Mouse (Mus musculus): Measurements from ENCODE around the gene Stag1. TPM values are rescaled to one million over a fixed set of nuclear protein-coding genes. Genes with fewer than 3 reads are reported as not detected.

Stag1 gene
- polyA plus RNA-seq, 2 experiments from 2014 or later: 79.9 to 126 TPM

DNA sequence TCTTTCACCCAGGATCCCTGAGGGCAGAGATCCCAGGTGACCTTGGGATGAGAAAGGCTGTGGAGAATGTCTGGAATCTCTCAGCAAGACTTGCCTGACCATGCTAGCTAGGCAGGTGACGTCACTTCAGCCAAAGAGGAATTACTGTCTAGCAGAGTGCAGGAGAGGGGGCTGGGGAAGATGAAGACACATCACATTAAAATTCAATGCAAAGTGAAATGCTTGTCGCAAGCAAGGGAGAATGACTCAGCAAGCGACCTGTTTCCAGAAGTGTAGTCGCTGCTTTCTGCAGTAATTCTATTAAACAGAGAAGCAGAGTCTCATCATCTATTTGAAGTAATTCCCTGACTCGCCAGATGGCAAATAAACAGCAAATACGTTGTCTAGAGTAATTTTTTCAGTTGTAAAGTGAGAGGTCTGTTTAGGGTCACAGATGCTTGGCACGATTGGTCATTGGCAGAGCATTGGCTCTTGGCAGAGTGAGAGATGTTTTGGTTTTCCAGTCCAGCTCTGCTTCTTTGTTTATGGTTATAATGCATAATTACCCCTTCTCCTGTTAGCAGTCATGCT lies 8.5 kb downstream of the Stag1 start:
- ATAC-seq: no peak

DNA sequence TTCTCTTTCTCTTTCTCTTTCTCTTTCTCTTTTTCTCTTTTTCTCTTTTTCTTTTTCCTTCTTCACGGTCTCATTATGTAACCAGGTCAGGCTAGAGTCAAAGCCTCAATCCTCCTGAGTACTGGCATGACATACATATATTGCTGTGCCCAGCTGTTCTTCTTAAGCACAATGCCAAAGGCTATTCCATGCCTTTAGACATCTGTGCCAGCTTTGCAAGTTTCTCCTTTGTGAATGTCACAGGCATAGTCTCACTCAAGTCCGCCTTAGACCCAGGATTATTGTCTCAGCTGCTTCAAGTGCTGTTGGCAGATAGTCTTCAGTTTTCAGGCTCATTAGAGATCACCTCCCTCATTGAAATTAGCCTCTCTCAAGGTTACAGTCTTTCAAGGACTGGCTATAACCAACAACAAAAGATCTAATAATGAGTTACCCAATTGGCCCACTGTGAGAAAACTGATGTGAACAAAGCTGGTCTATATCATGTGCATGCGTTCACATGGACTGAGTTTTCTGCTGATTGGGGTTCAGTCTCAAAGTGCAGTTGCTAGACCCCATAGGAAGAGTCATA lies 16.0 kb downstream of the Stag1 start:
- ATAC-seq: no peak

DNA sequence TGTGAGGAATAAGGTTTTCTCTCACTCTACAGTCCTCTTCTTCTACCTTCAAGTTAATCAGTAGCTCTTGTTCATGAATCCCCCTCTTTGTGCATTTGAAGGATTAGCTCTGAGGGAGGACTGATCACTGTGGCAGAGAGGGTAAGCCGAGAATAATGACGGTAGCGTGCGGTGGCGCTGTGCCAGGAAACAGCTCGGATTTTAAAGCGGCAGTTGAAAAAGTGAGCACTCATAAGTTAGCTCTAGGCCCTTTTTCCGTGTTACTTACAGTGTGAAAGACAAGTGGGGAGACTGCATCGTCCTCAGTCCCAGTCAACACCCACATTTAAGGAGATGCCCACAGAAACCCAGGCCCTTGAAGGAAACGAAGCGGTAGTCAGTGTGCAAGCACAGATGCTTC lies 19.3 kb downstream of the Stag1 start:
- no peak for ATAC-seq

DNA sequence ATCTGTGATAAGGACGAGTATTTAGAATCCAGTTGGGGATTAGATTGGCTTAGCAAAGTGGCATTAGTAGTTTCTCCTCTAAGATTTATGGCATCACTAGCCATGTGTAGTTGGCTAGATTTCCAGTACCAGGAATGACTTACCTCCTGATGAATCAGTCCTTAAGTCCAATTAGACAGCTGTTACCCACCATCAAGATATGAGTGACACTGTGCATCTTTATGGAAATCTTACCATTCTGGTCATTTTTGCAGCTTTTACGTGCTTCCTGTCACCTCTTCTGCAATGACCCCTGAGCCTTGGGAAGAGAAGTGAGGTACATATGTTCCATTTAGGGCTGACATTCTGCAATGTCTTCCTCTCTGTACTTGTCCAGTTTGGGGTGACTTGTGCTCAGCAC lies 28.7 kb downstream of the Stag1 start:
- no peak for ATAC-seq

DNA sequence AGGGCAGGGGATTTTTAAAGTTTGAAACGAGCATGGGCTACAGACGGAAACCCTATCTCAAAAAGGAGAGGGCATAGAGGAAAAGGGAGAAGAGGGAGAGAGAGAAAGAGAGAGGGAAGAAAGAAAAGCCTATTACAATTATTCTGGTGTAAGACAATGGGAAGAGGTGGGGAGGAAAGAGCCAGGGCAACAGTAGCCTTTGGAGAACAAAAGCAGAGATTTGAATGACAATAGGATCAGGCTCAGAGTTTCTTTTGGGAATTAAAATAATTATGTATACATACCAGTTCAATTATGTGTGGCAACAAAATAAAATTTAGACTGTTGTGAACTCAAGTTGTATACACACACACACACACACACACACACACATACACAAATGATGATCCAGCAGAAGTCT lies 43.2 kb downstream of the Stag1 start:
- no peak for ATAC-seq

DNA sequence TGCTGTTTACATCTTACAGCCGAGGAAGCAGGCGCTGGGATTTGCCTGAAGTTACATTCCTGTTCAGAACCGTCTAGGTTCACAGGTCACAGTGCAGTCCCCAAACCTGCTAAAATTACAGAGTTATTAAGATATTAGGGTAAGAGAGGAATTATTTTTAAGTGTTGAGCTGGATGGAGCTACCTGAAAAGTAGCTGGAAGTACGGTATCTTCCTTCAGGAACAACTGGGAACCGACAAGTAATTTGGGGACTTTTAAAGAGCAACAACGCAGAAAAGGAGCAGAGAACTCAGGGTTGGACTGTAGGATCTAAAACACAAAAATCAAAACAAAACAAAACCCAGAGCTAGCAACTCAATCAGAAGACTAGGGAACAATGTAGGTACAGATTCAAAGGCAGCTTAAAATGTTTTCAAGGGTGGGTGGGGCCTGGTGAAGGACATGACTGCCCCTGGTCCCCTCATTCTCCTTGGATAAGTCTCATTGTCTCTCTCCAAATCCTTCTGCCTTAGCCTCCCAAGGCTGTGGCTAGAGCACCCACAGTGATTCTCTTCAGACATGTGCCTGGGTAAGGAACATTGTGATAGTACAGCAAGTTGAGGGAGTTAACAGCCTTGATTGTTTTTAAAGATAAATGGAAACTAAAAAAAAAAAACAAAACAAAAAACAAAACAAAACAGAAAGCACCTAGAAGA lies 43.9 kb downstream of the Stag1 start:
- no peak for ATAC-seq

DNA sequence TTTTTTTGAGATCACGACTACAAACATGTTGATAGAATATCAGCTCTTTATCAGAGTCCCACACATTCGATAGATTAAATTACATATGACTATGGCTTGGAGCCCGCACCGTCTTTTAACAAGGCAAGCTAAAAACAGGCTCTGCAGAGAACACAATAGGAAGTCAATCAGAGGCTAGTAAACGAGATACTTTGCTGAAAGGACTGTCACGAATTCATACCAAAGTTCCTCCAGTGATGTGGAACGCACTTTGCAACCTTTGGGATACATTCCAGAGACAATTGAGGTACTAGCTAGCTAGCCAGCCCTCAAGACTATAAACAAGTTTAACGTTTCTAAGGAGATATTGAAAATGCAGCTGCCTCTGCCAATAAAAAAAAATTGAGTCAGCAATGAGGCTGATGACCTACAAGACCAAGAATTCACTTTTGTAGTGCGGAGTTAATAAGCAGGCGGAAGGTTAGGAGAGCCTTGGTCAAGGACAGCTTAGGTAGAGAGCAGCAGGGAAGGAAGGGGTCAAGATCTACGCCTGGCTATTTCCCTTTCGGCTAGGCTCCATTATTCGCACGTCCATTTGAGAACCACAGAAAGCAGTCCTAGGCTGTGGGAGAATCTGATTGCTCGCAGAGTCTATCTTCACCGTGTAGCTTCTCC lies 44.7 kb downstream of the Stag1 start:
- ATAC-seq: no peak

DNA sequence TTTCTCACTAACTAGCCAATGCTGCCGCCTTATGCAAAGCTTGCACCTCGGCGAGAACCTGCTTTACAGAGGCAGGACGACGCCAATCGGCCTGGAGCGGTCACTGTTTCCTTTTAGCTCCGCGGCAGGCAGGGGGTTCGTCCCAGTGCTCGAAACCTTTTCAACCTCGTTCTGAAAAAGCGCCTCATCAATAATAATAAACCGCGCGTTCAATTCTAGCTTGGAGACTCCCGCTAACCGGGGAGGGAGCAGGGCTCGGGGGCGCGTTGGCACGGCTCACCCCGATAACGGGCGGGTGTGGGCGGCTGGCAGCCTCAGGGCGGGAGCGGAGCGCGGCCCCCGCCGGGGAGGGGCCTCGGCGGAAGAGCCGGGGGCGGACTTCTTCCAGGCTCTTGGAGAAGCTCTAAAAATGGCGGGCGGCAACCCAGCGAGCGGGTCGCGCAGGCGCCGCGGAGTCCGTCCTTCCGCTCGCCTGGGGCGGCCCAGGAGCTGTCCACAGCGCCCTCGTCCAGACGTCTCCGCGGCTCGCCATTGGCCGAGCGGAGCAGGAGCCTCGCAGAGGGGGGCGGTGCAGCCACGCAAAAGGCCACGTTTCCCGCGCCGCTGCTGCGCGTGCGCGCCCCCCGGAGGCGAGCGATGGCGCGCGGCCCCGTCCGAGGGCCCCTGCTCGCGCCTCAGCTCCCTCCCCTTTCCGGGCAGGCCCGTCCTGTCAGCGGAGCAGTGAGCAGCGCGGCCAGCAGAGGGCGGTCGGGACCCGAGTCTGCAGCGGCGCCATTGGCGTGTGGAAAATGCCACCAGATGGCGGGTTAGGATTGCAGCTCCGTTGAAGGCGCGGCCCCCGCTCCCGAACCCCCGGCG lies 45.5 kb downstream of the Stag1 start:
- ATAC-seq: peak; percentile 78

DNA sequence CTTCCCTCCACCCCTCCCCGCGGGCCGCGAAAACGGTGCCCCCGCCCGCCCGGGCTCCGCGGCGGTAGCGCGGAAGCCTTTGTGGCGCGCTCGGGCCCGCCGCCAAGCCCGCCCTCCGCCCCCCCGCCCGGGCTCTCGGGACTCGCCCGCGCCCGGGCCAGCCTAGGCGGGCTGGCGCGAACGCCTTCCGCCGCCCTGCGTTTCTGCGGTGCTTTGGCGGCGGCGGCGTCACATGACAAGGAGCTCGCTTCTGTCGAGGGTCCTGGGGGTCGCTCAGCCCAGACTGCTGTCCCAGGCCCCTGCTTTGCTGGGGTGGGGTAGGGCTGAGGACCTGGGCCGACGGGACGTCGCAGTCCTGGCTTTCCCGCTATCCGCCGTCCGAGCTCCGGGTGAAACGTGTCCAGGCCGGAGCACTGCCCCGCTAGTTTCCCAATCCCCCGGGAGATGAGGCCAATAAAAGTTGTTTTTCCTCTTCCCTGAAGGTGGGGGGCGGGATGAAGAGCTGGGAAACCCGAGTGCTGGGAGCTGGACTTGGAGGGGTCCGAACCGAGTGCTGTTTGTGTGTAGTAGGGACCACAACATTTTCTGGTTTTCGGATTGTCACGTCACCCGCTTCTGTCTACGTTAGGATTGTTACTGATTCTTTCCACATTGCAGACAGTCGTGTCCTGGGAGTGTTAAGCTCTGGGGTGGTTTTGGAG lies 46.6 kb downstream of the Stag1 start:
- peak; percentile 11 for ATAC-seq

DNA sequence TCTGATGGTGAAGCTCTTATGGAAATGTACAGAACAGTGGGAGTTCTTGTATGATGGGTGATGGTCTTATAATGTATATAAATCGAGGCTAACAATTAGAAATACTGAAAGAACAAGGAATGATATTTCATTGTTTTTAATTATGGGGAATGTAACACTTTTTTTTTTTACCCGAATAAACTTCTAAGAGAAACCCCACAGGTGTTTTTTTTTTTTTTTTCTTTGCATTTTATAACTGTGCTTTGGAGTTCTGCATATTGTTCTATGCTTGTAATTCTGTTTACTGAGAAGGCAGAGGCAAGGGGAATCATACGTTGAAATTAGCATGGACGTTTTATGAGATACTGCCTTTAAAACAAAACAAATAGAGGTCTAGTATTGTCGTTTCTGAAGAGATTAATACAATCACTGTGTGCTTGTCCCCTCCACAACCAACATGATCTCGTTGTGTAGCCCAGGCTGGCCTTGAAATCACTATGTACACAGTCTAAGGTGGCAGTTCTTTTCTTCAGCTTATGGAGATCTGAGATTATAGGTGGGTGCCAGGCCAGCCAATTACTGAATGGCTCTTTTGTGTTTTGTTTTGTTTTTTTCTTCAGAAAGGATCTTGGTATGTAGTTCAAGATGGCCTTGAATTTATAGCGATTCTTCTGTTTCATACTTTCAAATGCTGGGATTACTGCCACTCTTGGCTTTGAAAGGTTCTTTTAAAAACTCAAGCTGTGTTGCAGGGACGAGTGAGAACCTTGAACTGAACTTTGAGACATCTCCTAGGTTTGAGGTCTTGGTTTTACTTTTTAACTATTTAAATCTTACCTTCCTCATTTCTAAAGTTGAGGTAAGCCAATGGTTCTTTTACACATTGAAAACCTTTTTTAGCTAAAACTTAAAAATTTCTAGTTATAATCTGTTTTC lies 47.7 kb downstream of the Stag1 start:
- ATAC-seq: no peak

DNA sequence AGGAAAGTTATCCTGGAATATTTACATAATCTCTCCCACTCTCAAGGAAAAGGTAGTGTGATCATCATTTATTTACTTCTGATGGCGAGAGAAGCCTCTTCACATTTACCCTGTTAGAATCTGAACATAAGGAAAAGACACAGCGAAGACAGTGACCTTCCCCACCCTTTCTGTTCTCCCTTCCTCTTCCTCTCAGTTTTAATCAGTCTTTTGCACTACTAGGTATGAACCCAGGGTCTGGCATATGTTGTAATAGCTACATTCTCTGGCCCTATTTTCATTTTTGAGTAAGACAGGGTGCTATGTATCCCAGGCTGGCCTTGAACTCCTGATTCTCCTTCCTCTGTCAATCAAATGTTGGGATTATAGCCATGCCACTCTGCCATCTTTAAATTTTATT lies 48.7 kb downstream of the Stag1 start:
- no peak for ATAC-seq

DNA sequence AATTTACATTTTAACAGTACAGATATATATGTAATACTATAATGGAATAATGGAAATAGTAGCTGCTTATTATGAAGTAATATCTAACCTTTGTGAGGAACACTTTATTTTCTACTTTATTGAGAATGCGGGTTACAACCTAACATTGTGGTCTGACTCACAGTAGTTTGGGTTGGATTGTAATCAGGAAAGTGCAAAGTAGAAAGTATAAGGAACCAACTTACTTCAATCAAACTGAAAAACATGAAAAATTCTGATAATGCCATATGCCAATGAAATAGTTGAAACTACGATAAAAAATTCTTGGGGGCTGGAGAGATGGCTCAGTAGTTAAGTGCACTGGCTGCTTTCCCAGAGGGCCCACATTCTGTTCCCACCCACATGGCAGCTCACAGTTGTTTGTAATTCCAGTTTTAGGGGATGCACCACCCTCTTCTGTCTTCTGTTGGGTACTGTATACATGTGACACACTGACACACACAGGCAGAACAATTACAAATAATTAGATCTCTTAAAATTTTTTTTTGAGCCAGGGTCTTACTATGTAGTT lies 50.3 kb downstream of the Stag1 start:
- ATAC-seq: no peak

DNA sequence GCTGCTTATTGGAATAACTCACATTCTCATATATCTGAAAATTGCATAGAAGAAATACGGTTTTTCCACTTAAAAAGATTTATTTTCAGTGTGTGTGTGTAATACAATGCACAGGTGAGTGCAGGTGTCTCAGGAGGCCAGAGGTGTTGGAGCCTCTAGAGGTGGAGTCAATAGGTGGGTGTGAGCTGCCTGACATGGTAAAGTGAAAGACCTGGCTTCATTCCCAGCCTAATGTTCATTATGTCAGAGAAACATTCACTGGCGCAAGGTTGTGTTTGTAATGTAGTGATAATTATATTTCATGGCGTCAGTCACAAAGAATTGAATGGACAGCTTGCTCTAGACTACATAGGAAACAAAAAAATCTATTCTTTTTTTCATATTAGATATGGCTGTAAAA lies 56.5 kb downstream of the Stag1 start:
- ATAC-seq: no peak

DNA sequence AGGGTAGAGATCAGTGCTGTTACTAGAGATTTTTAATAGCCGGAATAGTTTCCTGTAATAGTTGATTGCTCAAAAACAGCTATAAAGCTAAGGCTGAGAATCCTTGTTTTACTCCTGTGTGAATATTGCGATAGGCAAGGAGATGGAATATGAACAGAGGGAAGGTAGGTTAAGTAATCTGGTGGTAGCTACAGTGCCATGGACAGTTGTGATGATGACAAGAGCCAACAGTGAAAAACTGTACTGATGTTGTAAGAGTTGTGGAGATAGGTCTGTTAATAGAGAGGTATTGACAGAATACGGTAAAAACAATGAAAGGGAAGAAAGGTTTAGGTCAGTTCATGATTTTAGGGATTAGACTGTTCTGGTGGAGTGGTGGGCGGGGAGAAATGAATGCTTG lies 58.5 kb downstream of the Stag1 start:
- ATAC-seq: no peak

DNA sequence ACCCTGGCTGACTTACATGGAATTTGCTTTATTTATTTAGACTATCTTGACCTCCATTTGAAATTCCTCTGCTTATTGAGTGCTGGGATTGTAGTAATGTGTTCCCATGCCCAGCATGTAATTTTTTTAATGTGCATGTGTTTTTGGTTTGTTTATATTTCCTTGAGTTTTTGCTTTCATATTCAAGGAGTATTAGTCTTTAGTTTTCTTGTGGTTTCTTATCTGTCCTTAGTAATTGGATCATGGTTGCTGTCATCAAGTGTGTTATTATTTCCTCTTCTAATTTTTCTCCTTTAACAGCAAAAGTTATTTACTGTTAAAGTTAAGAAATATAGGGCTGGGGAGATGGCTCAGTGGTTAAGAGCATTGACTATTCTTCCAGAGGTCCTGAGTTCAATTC lies 63.0 kb downstream of the Stag1 start:
- no peak for ATAC-seq

DNA sequence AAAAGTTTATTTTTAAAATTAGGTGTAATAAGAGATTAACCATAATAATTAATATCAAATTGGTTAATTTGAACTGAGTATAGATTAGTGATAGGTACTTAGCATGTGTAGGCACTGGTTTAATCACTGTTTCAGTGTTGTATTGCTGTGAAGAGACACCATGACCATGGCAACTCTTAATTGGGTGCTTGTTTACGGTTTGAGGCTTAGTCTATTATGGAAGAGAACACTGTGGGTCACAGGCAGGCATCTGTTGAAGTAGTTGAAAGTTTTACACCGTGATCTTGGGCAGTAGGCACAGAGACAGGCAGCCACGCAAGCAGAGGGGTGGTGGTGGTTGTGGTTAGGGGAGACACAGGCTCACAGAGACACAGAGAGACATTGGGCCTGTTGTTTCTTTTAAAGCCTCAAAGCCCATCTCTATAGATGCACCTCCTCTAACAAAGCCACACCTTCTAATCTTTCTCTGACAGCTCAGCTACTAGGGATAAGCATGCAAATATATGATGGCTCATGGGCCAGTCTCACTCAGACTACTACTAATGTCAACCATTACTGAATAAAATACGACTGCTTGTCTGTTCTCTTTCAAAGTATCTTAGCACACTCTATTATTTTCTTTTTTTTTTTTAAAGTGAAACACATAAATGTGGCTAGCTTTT lies 66.0 kb downstream of the Stag1 start:
- no peak for ATAC-seq

DNA sequence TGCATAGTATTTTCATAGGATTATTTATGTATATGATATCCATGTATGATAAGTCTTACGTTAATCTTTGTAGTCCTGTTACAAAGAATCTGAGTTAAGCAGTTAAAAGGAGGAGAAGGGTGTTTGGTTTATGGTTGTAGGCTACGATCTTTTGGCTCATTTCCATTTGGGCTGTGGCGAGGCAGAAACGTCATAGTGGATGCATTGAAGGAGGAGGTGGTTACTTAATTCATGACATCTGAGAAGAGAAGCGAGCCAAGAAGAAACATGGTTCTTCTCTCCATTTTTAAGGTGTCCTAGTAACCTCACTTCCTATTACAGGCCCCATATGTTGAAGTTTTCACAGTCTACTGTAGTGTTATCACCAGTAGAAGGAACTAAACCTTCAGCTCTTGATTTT lies 72.6 kb downstream of the Stag1 start:
- no peak for ATAC-seq

DNA sequence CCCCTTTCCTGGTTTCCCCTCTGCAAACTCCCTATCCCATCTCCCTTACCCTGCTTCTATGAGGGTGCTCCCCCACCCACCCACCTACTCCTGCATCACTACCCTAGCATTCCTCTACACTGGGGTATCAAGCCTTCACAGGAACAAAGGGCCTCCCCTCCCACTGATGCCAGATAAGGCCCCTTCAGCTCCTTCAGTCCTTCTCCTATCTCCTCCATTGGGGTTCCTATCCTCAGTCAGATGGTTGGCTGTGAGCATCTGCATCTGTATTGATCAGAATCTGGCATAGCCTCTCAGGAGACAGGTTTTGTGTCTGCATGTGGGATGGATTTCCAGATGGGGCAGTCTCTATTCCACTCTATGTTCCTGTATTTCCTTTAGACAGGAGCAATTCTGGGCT lies 81.4 kb downstream of the Stag1 start:
- no peak for ATAC-seq

DNA sequence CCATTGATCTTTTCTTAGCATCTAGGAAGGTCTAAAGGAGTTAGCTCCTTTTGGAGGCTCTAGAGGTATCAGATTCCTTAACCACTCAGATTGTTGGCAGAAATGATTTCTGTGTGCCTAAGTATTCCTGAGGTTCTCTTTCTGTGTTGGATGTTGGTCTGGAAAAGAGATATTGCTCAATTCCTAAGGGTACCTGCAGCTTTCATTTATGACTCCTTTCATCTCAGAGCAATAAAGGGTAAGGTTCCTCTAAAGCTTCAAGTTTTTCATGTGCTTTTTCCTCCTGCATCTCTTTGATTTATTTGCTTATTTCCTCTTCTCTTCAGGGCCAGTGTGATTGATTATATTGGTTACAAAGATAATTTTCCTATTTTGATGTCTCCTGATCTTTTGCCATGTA lies 84.7 kb downstream of the Stag1 start:
- no peak for ATAC-seq

DNA sequence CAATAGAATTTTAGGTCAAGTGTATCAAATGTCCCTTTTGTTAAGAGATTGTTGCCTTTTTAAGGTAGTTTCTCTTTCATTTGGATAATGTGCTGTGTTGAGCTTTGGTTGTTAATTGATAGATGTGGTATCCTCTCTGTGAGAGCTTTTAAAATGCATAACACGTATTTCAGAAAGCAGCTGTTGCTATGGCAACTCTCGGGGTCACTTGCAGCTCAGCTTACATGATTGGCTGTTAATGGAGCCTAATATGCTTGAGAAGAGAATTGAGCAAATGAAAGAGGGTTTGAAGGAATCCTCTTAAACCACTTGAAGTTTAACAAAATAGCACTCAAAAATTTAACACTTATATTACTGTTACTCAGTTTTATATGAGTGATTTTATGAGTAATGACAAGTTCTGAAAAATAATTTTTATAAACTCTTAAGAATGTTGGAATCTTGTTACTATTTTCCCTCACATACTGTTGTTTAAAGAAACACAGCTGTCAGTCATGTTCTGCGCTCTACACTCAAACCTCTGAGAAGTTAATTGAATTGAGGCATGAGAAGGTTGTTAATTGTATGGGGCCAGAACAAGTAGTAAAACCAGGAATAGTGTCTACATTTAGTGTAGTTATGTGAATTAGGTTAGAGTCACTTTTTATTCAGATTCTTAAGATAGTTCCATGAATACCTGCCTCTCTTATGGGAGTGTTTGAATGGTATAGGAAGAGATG lies 88.3 kb downstream of the Stag1 start:
- ATAC-seq: peak; percentile 64

Measured in CD4-positive, CD25-positive, alpha-beta regulatory T cell, adult 4 months (primary cell).